Mouse (Mus musculus) cerebellum, postnatal 10 days (tissue): ENCODE measurements at regions not wholly inside any gene's neighbourhood (a gene's known extent, or its start where the extent isn't known, plus 50 kb on each side); places are given as distances from the start of the nearest gene placed in this dataset.

ENCODE experiments used
- DNase-seq, 2 experiments: peaks; one replicate each; pipeline ENCODE4 v3.0.0; 2021; ENCODE audit warnings: mixed read lengths in 2 of 2

GRCm38 (mm10) chr13:99572381-99572780 lies 56.0 kb upstream of the Map1b start:
- DNase-seq = no peak
